Mouse (Mus musculus): ENCODE measurements around the gene Phb2. TPM values are rescaled to one million over a fixed set of nuclear protein-coding genes. Genes with fewer than 3 reads are reported as not detected.
A peak's percentile ranks its signal among the peaks of the same experiment; 100 is the strongest.

Gene Phb2
- polyA plus RNA-seq, 1 experiment from 2014 or later: 327 TPM

DNA sequence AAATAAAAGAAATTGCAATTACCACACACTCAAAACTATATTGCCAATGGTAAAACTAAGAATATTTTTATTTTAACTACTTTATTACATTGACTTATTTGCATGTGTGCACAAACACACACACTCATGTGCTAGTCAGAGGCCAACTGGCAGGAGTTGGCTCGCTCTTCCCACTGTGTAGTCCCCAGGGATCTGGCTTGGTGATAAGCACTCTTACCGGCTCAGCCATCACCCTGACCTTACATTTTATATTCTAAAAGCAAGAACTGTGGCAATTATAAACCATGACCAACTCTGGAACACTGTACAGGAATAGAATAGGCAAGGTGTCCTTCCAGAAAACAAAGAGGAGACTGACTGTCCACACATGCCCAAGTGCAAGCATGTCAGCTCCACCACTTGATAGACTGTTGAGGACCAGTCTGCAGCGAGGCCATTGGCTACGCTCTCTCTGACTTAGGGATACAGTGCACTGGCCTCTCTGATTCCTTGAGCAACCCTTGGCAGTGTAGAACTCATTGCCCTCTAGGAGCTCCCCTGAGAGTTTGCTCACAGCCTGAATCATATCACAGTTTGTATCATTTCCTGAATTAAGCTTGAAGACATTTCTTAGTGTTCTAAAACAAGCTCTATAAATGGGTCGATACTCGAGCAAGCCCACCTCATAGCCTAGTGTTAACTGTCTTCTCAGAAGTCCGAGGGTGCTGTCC is 15.5 kb upstream of the Phb2 start:
- H3K27ac ChIP-seq: no peak overlapping the region
- H3K9ac ChIP-seq: no peak overlapping the region
- no peak for ATAC-seq (ENCODE audit: borderline replicate concordance, extremely low read depth, low FRiP score, low TSS enrichment)
- WGBS: 90% methylated on average over 7 of the region's 7 CpGs
- no peaks in the 10 kb centered on the region for H3K9me3 ChIP-seq
- H3K36me3 ChIP-seq: peaks cover 26% of the 10 kb centered on the region
- no peak overlapping the region for H3K4me2 ChIP-seq
- no peak overlapping the region for H3K4me3 ChIP-seq
- no peaks in the 10 kb centered on the region for H3K27me3 ChIP-seq
- H3K4me1 ChIP-seq: peaks cover 27% of the 10 kb centered on the region

DNA sequence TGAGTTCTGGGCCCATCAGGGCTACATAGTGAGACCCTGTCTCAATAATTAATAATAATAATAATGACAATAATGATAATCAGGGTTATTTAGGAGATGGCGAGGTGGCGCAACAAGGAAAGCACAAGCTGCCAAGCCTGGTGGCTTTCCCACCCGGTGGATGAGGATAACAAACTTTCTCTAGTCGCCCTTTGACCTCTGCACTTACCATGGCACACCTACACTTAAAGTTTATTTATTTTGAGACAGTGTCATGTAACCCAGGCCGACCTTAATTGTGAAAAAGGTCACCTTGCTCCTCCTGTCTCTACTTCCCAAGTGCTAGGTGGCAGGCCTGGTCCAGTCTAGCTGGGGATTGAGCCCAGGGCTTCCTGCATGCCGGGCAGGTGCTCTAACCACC is 13.4 kb upstream of the Phb2 start:
- no peaks in the 10 kb centered on the region for H3K9me3 ChIP-seq
- WGBS: 67% methylated on average over 6 of the region's 6 CpGs
- H3K27me3 ChIP-seq: no peaks in the 10 kb centered on the region
- no peak overlapping the region for H3K9ac ChIP-seq
- H3K4me3 ChIP-seq: no peak overlapping the region
- H3K27ac ChIP-seq: no peak overlapping the region
- H3K36me3 ChIP-seq: peaks cover 46% of the 10 kb centered on the region
- H3K4me2 ChIP-seq: no peak overlapping the region
- H3K4me1 ChIP-seq: peaks cover 18% of the 10 kb centered on the region
- ATAC-seq (ENCODE audit: borderline replicate concordance, extremely low read depth, low FRiP score, low TSS enrichment): no peak

DNA sequence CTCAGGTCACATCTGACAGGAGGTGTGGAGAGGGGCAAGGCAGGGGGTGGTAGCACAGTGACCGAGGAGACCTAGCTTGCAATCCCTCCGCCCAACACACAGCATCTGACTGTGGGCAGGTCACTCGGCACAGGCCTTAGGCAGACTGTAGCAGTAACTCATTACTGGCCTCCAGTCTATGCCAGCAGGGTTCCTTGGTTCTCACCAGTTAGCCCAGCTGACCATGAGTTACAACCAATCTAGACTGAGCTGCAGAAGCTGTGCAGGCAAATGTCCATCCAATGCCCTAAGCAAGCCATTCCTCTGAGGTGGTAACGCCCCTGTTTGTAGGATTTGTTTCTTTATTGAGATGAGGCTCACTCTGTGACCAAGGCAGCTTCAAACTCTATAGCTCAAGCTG is 12.8 kb upstream of the Phb2 start:
- peaks cover 52% of the 10 kb centered on the region for H3K36me3 ChIP-seq
- H3K27ac ChIP-seq: no peak overlapping the region
- H3K4me3 ChIP-seq: no peak overlapping the region
- H3K4me1 ChIP-seq: peaks cover 13% of the 10 kb centered on the region
- H3K9me3 ChIP-seq: no peaks in the 10 kb centered on the region
- H3K9ac ChIP-seq: no peak overlapping the region
- H3K4me2 ChIP-seq: no peak overlapping the region
- ATAC-seq (ENCODE audit: borderline replicate concordance, extremely low read depth, low FRiP score, low TSS enrichment): no peak
- H3K27me3 ChIP-seq: no peaks in the 10 kb centered on the region
- WGBS: 80% methylated on average over 4 of the region's 4 CpGs

DNA sequence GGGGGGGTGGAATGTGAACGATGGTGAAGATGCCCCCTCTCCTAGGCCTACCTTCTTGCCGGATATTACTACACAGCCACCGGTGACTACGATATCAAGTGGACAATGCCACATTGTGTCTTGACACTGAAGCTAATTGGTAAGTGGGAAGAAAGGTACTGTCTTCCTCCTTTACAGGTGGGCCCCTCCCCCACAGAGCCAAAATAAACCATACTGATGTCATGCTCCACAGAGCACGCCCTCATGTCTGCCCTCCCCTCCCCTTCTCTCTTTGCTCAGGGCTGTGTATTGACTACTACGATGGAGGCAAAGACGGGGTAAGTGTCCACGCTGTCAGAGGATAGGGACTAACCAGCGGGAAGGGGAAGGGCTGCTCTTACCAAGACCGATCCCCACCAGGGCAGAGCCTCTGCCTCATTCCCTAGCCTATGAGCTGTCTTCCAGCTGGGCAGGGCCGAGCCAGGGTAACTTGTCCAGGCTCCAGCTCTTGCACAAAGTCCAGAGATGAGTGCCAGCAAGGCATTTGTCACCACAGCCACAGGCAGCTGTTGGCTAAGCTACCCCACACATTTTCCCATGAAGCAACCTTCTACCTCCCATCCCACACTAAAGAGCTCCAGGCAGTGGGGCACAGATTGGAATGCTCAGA is 12.1 kb upstream of the Phb2 start:
- Histone ChIP-seq H3K9me3 (no peaks in the 10 kb centered on the region), H3K27me3 (no peaks in the 10 kb centered on the region), H3K9ac (no peak overlapping the region; the same call in 1 of the 2 replicates), H3K27ac (peak overlapping the region; percentile 31; the same call in 1 of the 2 replicates), H3K4me2 (no peak overlapping the region), H3K4me1 (peaks cover 7% of the 10 kb centered on the region; the same call in 1 of the 2 replicates), H3K4me3 (no peak overlapping the region), H3K36me3 (peaks cover 59% of the 10 kb centered on the region)
- ATAC-seq (ENCODE audit: borderline replicate concordance, extremely low read depth, low FRiP score, low TSS enrichment): peak; percentile 69
- 67% methylated on average over 11 of the region's 11 CpGs for WGBS

DNA sequence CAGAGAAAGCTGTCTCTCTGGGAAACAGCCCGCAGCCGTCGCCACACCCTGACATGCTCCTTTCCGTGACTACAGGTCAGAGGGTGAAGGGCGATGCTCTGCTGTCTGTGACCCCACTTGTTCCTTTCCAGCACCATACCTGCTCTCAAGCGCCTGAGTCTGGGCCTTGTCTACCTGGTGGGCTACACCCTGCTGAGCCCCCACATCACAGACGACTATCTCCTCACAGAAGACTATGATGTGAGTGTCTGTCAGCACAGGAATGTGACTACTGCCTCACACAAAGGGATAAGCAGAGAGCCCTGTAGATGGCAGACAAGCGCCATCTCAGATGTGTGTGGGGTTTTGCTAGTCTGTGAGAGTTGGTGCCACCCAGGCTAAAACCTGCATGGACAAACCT is 10.8 kb upstream of the Phb2 start:
- H3K4me3 ChIP-seq: no peak overlapping the region
- peaks cover 68% of the 10 kb centered on the region for H3K36me3 ChIP-seq
- WGBS: 74% methylated on average over 8 of the region's 8 CpGs
- peaks cover 7% of the 10 kb centered on the region; the same call in 1 of the 2 replicates for H3K4me1 ChIP-seq
- no peaks in the 10 kb centered on the region for H3K9me3 ChIP-seq
- H3K4me2 ChIP-seq: no peak overlapping the region
- H3K9ac ChIP-seq: no peak overlapping the region
- no peak overlapping the region for H3K27ac ChIP-seq
- H3K27me3 ChIP-seq: no peaks in the 10 kb centered on the region
- ATAC-seq (ENCODE audit: borderline replicate concordance, extremely low read depth, low FRiP score, low TSS enrichment): no peak

- peak; percentile 2; the same call in 1 of the 2 replicates for ATAC-seq (ENCODE audit: borderline replicate concordance, extremely low read depth, low FRiP score, low TSS enrichment)
These were observed 9.9 kb upstream of the Phb2 start for GRCm38 (mm10) chr6:124702102-124702783.

DNA sequence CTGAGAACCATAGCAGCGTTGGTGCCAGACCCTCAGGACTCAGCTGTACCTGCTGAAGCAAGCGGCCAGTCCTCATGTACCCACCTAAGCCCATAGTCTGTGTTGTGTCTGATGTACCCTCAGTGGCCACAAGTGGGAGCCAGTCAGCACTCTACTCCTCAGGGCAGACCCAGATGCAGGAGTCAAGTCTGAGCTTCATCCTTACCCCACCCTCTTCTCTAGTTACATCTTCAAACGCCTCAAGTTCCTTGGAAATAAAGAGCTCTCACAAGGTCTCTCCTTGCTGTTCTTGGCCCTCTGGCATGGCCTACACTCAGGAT is 9.4 kb upstream of the Phb2 start:
- no peak overlapping the region for H3K4me2 ChIP-seq
- peak; percentile 37; the same call in 1 of the 2 replicates for ATAC-seq (ENCODE audit: borderline replicate concordance, extremely low read depth, low FRiP score, low TSS enrichment)
- no peaks in the 10 kb centered on the region for H3K9me3 ChIP-seq
- H3K4me1 ChIP-seq: peaks cover 7% of the 10 kb centered on the region; the same call in 1 of the 2 replicates
- peaks cover 68% of the 10 kb centered on the region for H3K36me3 ChIP-seq
- WGBS: 43% methylated on average over 3 of the region's 3 CpGs
- H3K9ac ChIP-seq: no peak overlapping the region
- no peak overlapping the region for H3K4me3 ChIP-seq
- no peak overlapping the region for H3K27ac ChIP-seq
- H3K27me3 ChIP-seq: no peaks in the 10 kb centered on the region

More at GRCm38 (mm10) chr6:124702102-124702783, 9.9 kb upstream of the Phb2 start:
- 89% methylated on average over 17 of the region's 17 CpGs for WGBS
- no peaks in the 10 kb centered on the region for H3K9me3 ChIP-seq
- H3K27ac ChIP-seq: no peak overlapping the region
- peaks cover 7% of the 10 kb centered on the region; the same call in 1 of the 2 replicates for H3K4me1 ChIP-seq
- no peak overlapping the region for H3K4me2 ChIP-seq
- no peak overlapping the region for H3K9ac ChIP-seq
- peaks cover 68% of the 10 kb centered on the region for H3K36me3 ChIP-seq
- H3K4me3 ChIP-seq: no peak overlapping the region
- H3K27me3 ChIP-seq: no peaks in the 10 kb centered on the region

DNA sequence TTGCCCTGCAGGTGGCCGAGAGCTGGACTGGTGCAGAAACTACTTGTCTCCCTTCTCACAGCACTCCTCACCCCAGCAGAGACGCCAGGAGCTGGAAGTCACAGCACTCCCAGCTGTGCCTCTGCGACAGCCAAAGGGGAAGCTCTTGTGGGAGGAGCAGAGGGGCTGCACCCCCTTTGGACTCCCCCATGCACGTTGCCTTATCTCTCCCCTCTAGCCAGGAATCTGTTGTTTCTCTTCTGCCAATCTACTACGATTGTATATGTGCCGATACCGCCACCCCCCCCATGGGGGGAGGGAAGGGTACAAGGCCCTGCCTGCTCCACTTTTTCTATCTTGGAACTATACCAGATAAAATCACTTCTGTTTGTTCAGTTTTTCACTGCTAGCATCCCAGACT is 8.3 kb upstream of the Phb2 start:
- Histone ChIP-seq H3K4me2 (no peak overlapping the region), H3K9me3 (no peaks in the 10 kb centered on the region), H3K4me1 (peaks cover 12% of the 10 kb centered on the region; the same call in 1 of the 2 replicates), H3K27ac (no peak overlapping the region), H3K9ac (no peak overlapping the region), H3K27me3 (no peaks in the 10 kb centered on the region), H3K36me3 (peaks cover 69% of the 10 kb centered on the region), H3K4me3 (no peak overlapping the region)
- ATAC-seq (ENCODE audit: borderline replicate concordance, extremely low read depth, low FRiP score, low TSS enrichment): no peak
- WGBS: 62% methylated on average over 7 of the region's 7 CpGs

- Histone ChIP-seq H3K9me3 (no peaks in the 10 kb centered on the region), H3K36me3 (peaks cover 66% of the 10 kb centered on the region), H3K4me2 (no peak overlapping the region), H3K4me1 (peaks cover 18% of the 10 kb centered on the region), H3K4me3 (no peak overlapping the region), H3K27me3 (no peaks in the 10 kb centered on the region), H3K9ac (no peak overlapping the region), H3K27ac (no peak overlapping the region)
- 90% methylated on average over 2 of the region's 2 CpGs for WGBS
- no peak for ATAC-seq (ENCODE audit: borderline replicate concordance, extremely low read depth, low FRiP score, low TSS enrichment)
These were observed 7.7 kb upstream of the Phb2 start for GRCm38 (mm10) chr6:124704417-124704816.

GRCm38 (mm10) chr6:124706061-124706627 is 6.0 kb upstream of the Phb2 start:
- no peaks in the 10 kb centered on the region for H3K27me3 ChIP-seq
- ATAC-seq (ENCODE audit: borderline replicate concordance, extremely low read depth, low FRiP score, low TSS enrichment): no peak
- WGBS: 85% methylated on average over 5 of the region's 5 CpGs

GRCm38 (mm10) chr6:124708289-124708889 is 3.7 kb upstream of the Phb2 start:
- Histone ChIP-seq H3K4me1 (peaks cover 37% of the 10 kb centered on the region), H3K9me3 (no peaks in the 10 kb centered on the region), H3K36me3 (peaks cover 33% of the 10 kb centered on the region), H3K4me3 (no peak overlapping the region), H3K27me3 (no peaks in the 10 kb centered on the region), H3K27ac (no peak overlapping the region), H3K9ac (no peak overlapping the region), H3K4me2 (no peak overlapping the region)
- 82% methylated on average over 10 of the region's 10 CpGs for WGBS
- ATAC-seq (ENCODE audit: borderline replicate concordance, extremely low read depth, low FRiP score, low TSS enrichment): no peak

More at GRCm38 (mm10) chr6:124706061-124706627, 6.0 kb upstream of the Phb2 start:
- no peak overlapping the region for H3K9ac ChIP-seq
- H3K4me1 ChIP-seq: peaks cover 27% of the 10 kb centered on the region
- H3K4me3 ChIP-seq: no peak overlapping the region
- peaks cover 54% of the 10 kb centered on the region for H3K36me3 ChIP-seq
- H3K9me3 ChIP-seq: no peaks in the 10 kb centered on the region
- no peak overlapping the region for H3K27ac ChIP-seq
- no peak overlapping the region for H3K4me2 ChIP-seq

Data from lung, embryonic 15.5 days (tissue).